Mouse (Mus musculus) Patski (cell line): Measurements from ENCODE around the gene Ttll4. TPM values are rescaled to one million over a fixed set of nuclear protein-coding genes. Genes with fewer than 3 reads are reported as not detected.

Experiments
- ATAC-seq: fragments of 100-300 bp; one replicate; pipeline ENCODE4 v1.8.0; 2021
- CTCF ChIA-PET: fragments of 350-600 bp; sonication (Branson Sonifier 250); formaldehyde crosslinking; loops from one replicate; lab custom pipeline; 2022; ENCODE audit warnings: inconsistent platforms; lab: Charles Lee
- POLR2A ChIA-PET: fragments of 350-600 bp; sonication (Branson Sonifier 250); formaldehyde crosslinking; loops from one replicate; lab custom pipeline; 2022; ENCODE audit warnings: antibody characterized with exemption, inconsistent platforms; lab: Charles Lee
- DNase-seq: peaks from one replicate; pipeline ENCODE4 v3.0.0-alpha.2; 2011; ENCODE audit warnings: low read depth, low spot score
- H3K27me3 ChIP-seq: fragments of 371-371 bp; one replicate; pipeline ENCODE4 v1.5.1; 2021
- CTCF ChIP-seq: fragments of 100-300 bp; IDR thresholded peaks from one replicate; pipeline ENCODE4 v1.5.1; 2021
- in situ Hi-C: fragments of 300-500 bp; cut with MboI; formaldehyde crosslinking; loops from 3 replicates; pipeline ENCODE4 v1.11.1; 2018; ENCODE audit warnings: low pct_unique_long_range_greater_than_20kb, mixed read lengths
- polyA plus RNA-seq: library from polyadenylated mRNA; unstranded; gene quantifications from one replicate; pipeline ENCODE4 v1.2.3, GENCODE M21; 2021

The Ttll4 gene
- polyA plus RNA-seq, 1 experiment from 2014 or later = 23.6 TPM

- H3K27me3 ChIP-seq = no peaks in the 10 kb centered on the region
- POLR2A ChIA-PET = no interaction called here
- in situ Hi-C loops = no loop called here
- ATAC-seq = peak; percentile 89
- TF ChIP-seq CTCF = no peak
- DNase-seq = peak; percentile 12
- CTCF ChIA-PET = no interaction called here
These were observed 87.8 kb downstream of the Ttll4 start for GRCm38 (mm10) chr1:74749301-74749700.

GRCm38 (mm10) chr1:74750683-74751082, 89.1 kb downstream of the Ttll4 start:
- no peaks in the 10 kb centered on the region for H3K27me3 ChIP-seq
- DNase-seq (no peak), ATAC-seq (no peak)
- TF ChIP-seq CTCF = no peak
- CTCF ChIA-PET = no interaction called here
- POLR2A ChIA-PET = no interaction called here
- in situ Hi-C loops = loop anchor here (10.0 kb wide), 1 partner anchor 106 kb away; no protein-coding TSS in a partner anchor

GRCm38 (mm10) chr1:74752150-74752549, 90.6 kb downstream of the Ttll4 start:
- in situ Hi-C loops = loop anchor here (10.0 kb wide), 1 partner anchor 107 kb away; no protein-coding TSS in a partner anchor
- ChIA-PET POLR2A (no interaction called here), CTCF (no interaction called here)
- no peak for TF ChIP-seq CTCF
- H3K27me3 ChIP-seq = no peaks in the 10 kb centered on the region
- ATAC-seq (no peak), DNase-seq (no peak)

- POLR2A ChIA-PET = no interaction called here
- ATAC-seq = no peak
- TF ChIP-seq CTCF = no peak
- CTCF ChIA-PET = no interaction called here
- no peak for DNase-seq
- H3K27me3 ChIP-seq = no peaks in the 10 kb centered on the region
- in situ Hi-C loops = loop anchor here (10.0 kb wide), 1 partner anchor 108 kb away; no protein-coding TSS in a partner anchor
These were observed 91.3 kb downstream of the Ttll4 start for GRCm38 (mm10) chr1:74752833-74753232.

Other genes starting within 250 kb of the Ttll4 start
- 43.5 TPM for gene Cnot9, start 155.7 kb upstream of the Ttll4 start, polyA plus RNA-seq
- gene Plcd4, start 118.9 kb upstream of the Ttll4 start, polyA plus RNA-seq = 0.83 TPM
- 8.4 TPM for gene Usp37, start 117.5 kb upstream of the Ttll4 start, polyA plus RNA-seq
- gene Zfp142, start 73.5 kb upstream of the Ttll4 start, polyA plus RNA-seq = 14.9 TPM
- gene Bcs1l, start 73.5 kb upstream of the Ttll4 start, polyA plus RNA-seq = 24.9 TPM
- gene Rnf25, start 60.3 kb upstream of the Ttll4 start, polyA plus RNA-seq = 60.1 TPM
- 12.5 TPM for gene Stk36, start 60.3 kb upstream of the Ttll4 start, polyA plus RNA-seq
- not detected for gene Cyp27a1, start 51.8 kb downstream of the Ttll4 start, polyA plus RNA-seq
- gene Prkag3, start 87.5 kb downstream of the Ttll4 start, polyA plus RNA-seq = not detected
- not detected for gene Wnt6, start 110.1 kb downstream of the Ttll4 start, polyA plus RNA-seq
- gene Wnt10a, start 129.8 kb downstream of the Ttll4 start, polyA plus RNA-seq = not detected
- gene Cdk5r2, start 193.2 kb downstream of the Ttll4 start, polyA plus RNA-seq = not detected
- not detected for gene Fev, start 223.7 kb downstream of the Ttll4 start, polyA plus RNA-seq
- not detected for gene Cryba2, start 231.4 kb downstream of the Ttll4 start, polyA plus RNA-seq